Mouse (Mus musculus) liver, postnatal 0 days (tissue): ENCODE data around the gene Zfp239. TPM values are rescaled to one million over a fixed set of nuclear protein-coding genes. Genes with fewer than 3 reads are reported as not detected.
"Not testable (repeated sequence)": the region's sequence is repeated elsewhere in the genome, so short reads cannot be mapped to it uniquely, and the experiment has no call there.

Experiments
- ATAC-seq: fragments of 200-750 bp; cut with Nextera tagmentation; 2 replicates; pipeline ENCODE4 v1.8.0; 2017; ENCODE audit warnings: mild to moderate bottlenecking, moderate library complexity
- DNase-seq: peaks from one replicate; pipeline ENCODE4 v3.0.0-alpha.2; 2016
- H3K27ac ChIP-seq: fragments of 300-500 bp; sonication (generic); 2 replicates; pipeline ENCODE4 v1.5.1; 2014; ENCODE audit warnings: antibody characterized with exemption, moderate library complexity, mild to moderate bottlenecking, low read depth
- H3K27me3 ChIP-seq: fragments of 300-500 bp; sonication (generic); 2 replicates; pipeline ENCODE4 v1.6.1; 2014; ENCODE audit warnings: low read length, control low read depth, mixed read lengths; ENCODE audit not compliant: insufficient read depth
- H3K36me3 ChIP-seq: fragments of 300-500 bp; sonication (generic); replicated peaks from 2 replicates; pipeline ENCODE4 v1.6.1; 2014; ENCODE audit warnings: mild to moderate bottlenecking, control low read depth, low read length, moderate library complexity, mixed read lengths; ENCODE audit not compliant: insufficient read depth
- H3K4me1 ChIP-seq: fragments of 300-500 bp; sonication (generic); 2 replicates; pipeline ENCODE4 v1.6.1; 2014; ENCODE audit warnings: antibody characterized with exemption, mild to moderate bottlenecking, control low read depth; ENCODE audit not compliant: insufficient read depth
- H3K4me2 ChIP-seq: fragments of 300-500 bp; sonication (generic); 2 replicates; pipeline ENCODE4 v1.6.1; 2014; ENCODE audit warnings: low read depth, mild to moderate bottlenecking, low read length, moderate library complexity, mixed read lengths
- H3K4me3 ChIP-seq: fragments of 300-500 bp; sonication (generic); 2 replicates; pipeline ENCODE4 v1.5.1; 2014; ENCODE audit warnings: low read depth, low read length
- H3K9ac ChIP-seq: fragments of 300-500 bp; sonication (generic); replicated peaks from 2 replicates; pipeline ENCODE4 v1.6.1; 2014; ENCODE audit warnings: mild to moderate bottlenecking, moderate library complexity
- H3K9me3 ChIP-seq: fragments of 300-500 bp; sonication (generic); 2 replicates; pipeline ENCODE4 v1.6.1; 2016; ENCODE audit warnings: mild to moderate bottlenecking, control low read depth, low read length, mixed read lengths
- CTCF ChIP-seq: sonication (generic); IDR thresholded peaks from 2 replicates; pipeline ENCODE4 v1.5.1; 2016; ENCODE audit warnings: antibody characterized with exemption, low read depth
- EP300 ChIP-seq: IDR thresholded peaks from 2 replicates; pipeline ENCODE4 v1.6.1; 2016; ENCODE audit warnings: antibody characterized with exemption, low read depth, mild to moderate bottlenecking
- WGBS: fragments of 180-500 bp; shearing (Covaris S2); extraction: QIAGEN DNeasy Blood & Tissue Kit; methylation state at CpG from one replicate; pipeline ENCODE4 v1.1.7; 2014; ENCODE audit not compliant: insufficient replicate concordance; 5-methylcytosine and 5-hydroxymethylcytosine counted together
- polyA plus RNA-seq: library from polyadenylated mRNA; unstranded; fragments of >200 nt; fragmentation: Nextera tagmentation; extraction: Ambion mirVana; gene quantifications from 2 replicates; pipeline ENCODE4 v1.2.1, GENCODE M21; 2015

The Zfp239 gene
- polyA plus RNA-seq, 1 experiment from 2014 or later, result 1.1 TPM

GRCm38 (mm10) chr6:117871034-117871433 lies 9.1 kb downstream of the Zfp239 start:
- ATAC-seq (no peak), DNase-seq (no peak)
- no peak overlapping the region for H3K27ac ChIP-seq
- WGBS, result 79% methylated on average over 14 of the region's 14 CpGs
- H3K9ac ChIP-seq, result no peak overlapping the region
- H3K4me2 ChIP-seq, result no peak overlapping the region
- no peaks in the 10 kb centered on the region for H3K36me3 ChIP-seq
- H3K4me1 ChIP-seq, result peaks cover 6% of the 10 kb centered on the region; the same call in 1 of the 2 replicates
- H3K9me3 ChIP-seq, result no peaks in the 10 kb centered on the region
- no peaks in the 10 kb centered on the region for H3K27me3 ChIP-seq
- no peak overlapping the region for H3K4me3 ChIP-seq
- TF ChIP-seq EP300, result no peak
- no peak for TF ChIP-seq CTCF

GRCm38 (mm10) chr6:117873450-117873849 lies 11.6 kb downstream of the Zfp239 start:
- not testable (repeated sequence) for DNase-seq, H3K9me3 ChIP-seq, H3K4me1 ChIP-seq, H3K27ac ChIP-seq, ATAC-seq, H3K27me3 ChIP-seq, H3K4me3 ChIP-seq, H3K4me2 ChIP-seq, H3K9ac ChIP-seq, H3K36me3 ChIP-seq
- 77% methylated on average over 7 of the region's 7 CpGs for WGBS

- ATAC-seq (no peak), DNase-seq (no peak)
- Histone ChIP-seq H3K36me3 (no peaks in the 10 kb centered on the region), H3K27me3 (no peaks in the 10 kb centered on the region), H3K9me3 (no peaks in the 10 kb centered on the region), H3K9ac (no peak overlapping the region), H3K4me2 (no peak overlapping the region), H3K27ac (no peak overlapping the region), H3K4me1 (peaks cover 10% of the 10 kb centered on the region; the same call in 1 of the 2 replicates), H3K4me3 (no peak overlapping the region)
- TF ChIP-seq CTCF, result no peak
- no peak for TF ChIP-seq EP300
- 45% methylated on average over 3 of the region's 3 CpGs for WGBS
Observed at GRCm38 (mm10) chr6:117874621-117875281, 12.9 kb downstream of the Zfp239 start.

GRCm38 (mm10) chr6:117878700-117879407 lies 17.0 kb downstream of the Zfp239 start:
- Histone ChIP-seq H3K9ac (peak overlapping the region; percentile 76), H3K4me3 (peak overlapping the region; percentile 61), H3K36me3 (no peaks in the 10 kb centered on the region), H3K27me3 (no peaks in the 10 kb centered on the region), H3K9me3 (no peaks in the 10 kb centered on the region), H3K4me2 (peak overlapping the region; percentile 81), H3K27ac (peak overlapping the region; percentile 99), H3K4me1 (peaks cover 18% of the 10 kb centered on the region)
- TF ChIP-seq EP300 (peak; percentile 57), CTCF (no peak)
- no peak for DNase-seq
- ATAC-seq, result peak; percentile 79
- WGBS, result 7% methylated on average over 26 of the region's 26 CpGs

- peak overlapping the region; percentile 99 for H3K27ac ChIP-seq
- ATAC-seq (peak; percentile 91), DNase-seq (peak; percentile 100)
- H3K4me2 ChIP-seq, result peak overlapping the region; percentile 81
- under 1% methylated on average over 67 of the region's 67 CpGs for WGBS
- peak overlapping the region; percentile 61 for H3K4me3 ChIP-seq
- peaks cover 18% of the 10 kb centered on the region for H3K4me1 ChIP-seq
- H3K27me3 ChIP-seq, result no peaks in the 10 kb centered on the region
- H3K9ac ChIP-seq, result peak overlapping the region; percentile 76
- H3K9me3 ChIP-seq, result no peaks in the 10 kb centered on the region
- TF ChIP-seq EP300 (peak; percentile 55; the same call in 1 of the 2 replicates), CTCF (peak; percentile 100)
- H3K36me3 ChIP-seq, result no peaks in the 10 kb centered on the region
Observed at GRCm38 (mm10) chr6:117879408-117880115, 17.7 kb downstream of the Zfp239 start.

- H3K4me3 ChIP-seq, result peak overlapping the region; percentile 61
- no peaks in the 10 kb centered on the region for H3K9me3 ChIP-seq
- H3K4me1 ChIP-seq, result peaks cover 13% of the 10 kb centered on the region
- ATAC-seq, result no peak
- no peaks in the 10 kb centered on the region for H3K27me3 ChIP-seq
- DNase-seq, result no peak
- H3K27ac ChIP-seq, result peak overlapping the region; percentile 99
- no peak for TF ChIP-seq CTCF
- no peak for TF ChIP-seq EP300
- WGBS, result 34% methylated on average over 3 of the region's 3 CpGs
- peak overlapping the region; percentile 81 for H3K4me2 ChIP-seq
- no peaks in the 10 kb centered on the region for H3K36me3 ChIP-seq
- H3K9ac ChIP-seq, result peak overlapping the region; percentile 76
Observed at GRCm38 (mm10) chr6:117880394-117880838, 18.5 kb downstream of the Zfp239 start.
